Mouse (Mus musculus) megakaryocyte, embryonic 14.5 days (primary cell): ENCODE measurements around the gene Ptpn21.

Experiments used
- FLI1 ChIP-seq: IDR thresholded peaks from 2 replicates; pipeline ENCODE4 v1.6.1; 2012; ENCODE audit warnings: low read length, inconsistent platforms, mixed read lengths
- GATA1 ChIP-seq: IDR thresholded peaks from 3 replicates; pipeline ENCODE4 v1.6.1; 2012; ENCODE audit warnings: mixed read lengths, low read length, inconsistent platforms, borderline replicate concordance

- TF ChIP-seq GATA1 (no peak), FLI1 (no peak)
Observed at GRCm38 (mm10) chr12:98727186-98727585, 10.0 kb downstream of the Ptpn21 start.
